Mouse (Mus musculus): ENCODE data around the gene 2410004B18Rik. TPM values are rescaled to one million over a fixed set of nuclear protein-coding genes. Genes with fewer than 3 reads are reported as not detected.
"Not testable (repeated sequence)": the region's sequence is repeated elsewhere in the genome, so short reads cannot be mapped to it uniquely, and the experiment has no call there.

2410004B18Rik gene
- polyA plus RNA-seq, 1 experiment: 13.6 TPM

GRCm38 (mm10) chr3:145912512-145912911 lies 25.3 kb upstream of the 2410004B18Rik start:
- WGBS: 84% methylated on average over 7 of the region's 7 CpGs
- Histone ChIP-seq H3K4me1 (ENCODE audit: control insufficient read depth, insufficient read depth, low read length) (no peaks in the 10 kb centered on the region), H3K4me3 (replicated peaks; ENCODE audit: extremely low read depth, low read depth, low read length) (no peak overlapping the region)
- no peak for DNase-seq
- TF ChIP-seq POLR2A (IDR thresholded peaks at IDR 0.05; ENCODE audit: borderline replicate concordance, extremely low read depth, low read depth, low read length) (no peak), CTCF (IDR thresholded peaks at IDR 0.05; ENCODE audit: insufficient read depth, low read length) (no peak)

- TF ChIP-seq POLR2A (IDR thresholded peaks at IDR 0.05; ENCODE audit: borderline replicate concordance, extremely low read depth, low read depth, low read length): no peak
- DNase-seq: no peak
- Histone ChIP-seq H3K4me3 (replicated peaks; ENCODE audit: extremely low read depth, low read depth, low read length) (no peak overlapping the region), H3K4me1 (ENCODE audit: control insufficient read depth, insufficient read depth, low read length) (no peaks in the 10 kb centered on the region)
- WGBS: 61% methylated on average over 6 of the region's 6 CpGs
Measured at GRCm38 (mm10) chr3:145913263-145913662, 24.6 kb upstream of the 2410004B18Rik start.

DNA sequence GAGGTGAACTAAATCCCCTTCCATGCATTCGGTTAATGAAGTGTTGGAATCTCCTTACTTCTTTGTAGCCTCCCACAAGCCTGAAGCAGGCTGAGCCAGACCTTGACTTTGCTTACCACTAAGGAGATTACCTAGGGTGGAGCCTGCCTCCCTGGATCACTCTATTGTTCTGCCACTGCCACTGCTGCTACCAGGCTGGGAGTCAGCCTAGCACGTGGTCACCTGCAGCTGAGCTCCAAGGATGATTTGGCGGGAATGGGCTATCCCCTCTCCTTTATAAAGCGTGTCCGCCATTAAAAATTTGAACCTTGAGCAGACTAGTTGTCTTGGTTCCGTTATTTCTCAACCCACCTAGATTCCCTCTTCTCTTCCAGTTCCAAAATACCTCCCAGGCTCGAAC lies 23.9 kb upstream of the 2410004B18Rik start:
- 78% methylated on average over 7 of the region's 7 CpGs for WGBS
- not testable (repeated sequence) for DNase-seq; H3K4me3 ChIP-seq (replicated peaks; ENCODE audit: extremely low read depth, low read depth, low read length); H3K4me1 ChIP-seq (ENCODE audit: control insufficient read depth, insufficient read depth, low read length)

DNA sequence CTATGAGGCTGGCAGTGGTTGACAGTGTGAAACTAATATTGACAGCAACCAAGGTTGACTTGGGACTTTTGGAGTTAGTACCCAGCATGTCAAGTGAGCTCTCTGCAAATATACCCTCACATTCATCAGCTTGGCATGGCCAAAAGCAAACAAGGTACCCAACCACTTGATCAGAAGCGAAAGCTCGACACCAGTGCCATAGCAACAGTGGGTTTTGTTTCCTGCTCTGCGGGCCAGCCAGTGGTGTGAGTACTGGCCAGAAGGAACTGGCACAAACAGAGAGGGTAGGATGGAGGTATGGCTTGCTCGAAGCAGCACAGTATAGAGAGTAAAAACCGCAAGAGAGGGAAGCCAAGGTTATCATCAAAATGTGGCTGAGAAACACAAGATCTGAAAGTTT lies 21.4 kb upstream of the 2410004B18Rik start:
- no peak for TF ChIP-seq CTCF (IDR thresholded peaks at IDR 0.05; ENCODE audit: insufficient read depth, low read length)
- TF ChIP-seq POLR2A (IDR thresholded peaks at IDR 0.05; ENCODE audit: borderline replicate concordance, extremely low read depth, low read depth, low read length): no peak
- DNase-seq: no peak
- Histone ChIP-seq H3K4me3 (replicated peaks; ENCODE audit: extremely low read depth, low read depth, low read length) (no peak overlapping the region), H3K4me1 (ENCODE audit: control insufficient read depth, insufficient read depth, low read length) (no peaks in the 10 kb centered on the region)
- 69% methylated on average over 5 of the region's 5 CpGs for whole genome bisulfite sequencing

- no peak for DNase-seq
- H3K4me1 ChIP-seq (ENCODE audit: control insufficient read depth, insufficient read depth, low read length): no peaks in the 10 kb centered on the region
- WGBS: 76% methylated on average over 4 of the region's 4 CpGs
- TF ChIP-seq POLR2A (IDR thresholded peaks at IDR 0.05; ENCODE audit: borderline replicate concordance, extremely low read depth, low read depth, low read length) (no peak), CTCF (IDR thresholded peaks at IDR 0.05; ENCODE audit: insufficient read depth, low read length) (no peak)
- H3K4me3 ChIP-seq (replicated peaks; ENCODE audit: extremely low read depth, low read depth, low read length): no peak overlapping the region
Measured at GRCm38 (mm10) chr3:145916826-145917225, 21.0 kb upstream of the 2410004B18Rik start.

GRCm38 (mm10) chr3:145922019-145922854 lies 15.6 kb upstream of the 2410004B18Rik start, which contains the start of gene Bcl10:
Gene Bcl10 (plus strand): TSS chr3:145922804.
- DNase-seq: no peak
- H3K4me1 ChIP-seq (ENCODE audit: control insufficient read depth, insufficient read depth, low read length): peaks cover 10% of the 10 kb centered on the region
- 48% methylated on average over 11 of the region's 11 CpGs for WGBS
- peak within 1 kb of the TSS; percentile 70 for H3K4me3 ChIP-seq (replicated peaks; ENCODE audit: extremely low read depth, low read depth, low read length)
- TF ChIP-seq POLR2A (IDR thresholded peaks at IDR 0.05; ENCODE audit: borderline replicate concordance, extremely low read depth, low read depth, low read length) (no peak), CTCF (IDR thresholded peaks at IDR 0.05; ENCODE audit: insufficient read depth, low read length) (no peak)

DNA sequence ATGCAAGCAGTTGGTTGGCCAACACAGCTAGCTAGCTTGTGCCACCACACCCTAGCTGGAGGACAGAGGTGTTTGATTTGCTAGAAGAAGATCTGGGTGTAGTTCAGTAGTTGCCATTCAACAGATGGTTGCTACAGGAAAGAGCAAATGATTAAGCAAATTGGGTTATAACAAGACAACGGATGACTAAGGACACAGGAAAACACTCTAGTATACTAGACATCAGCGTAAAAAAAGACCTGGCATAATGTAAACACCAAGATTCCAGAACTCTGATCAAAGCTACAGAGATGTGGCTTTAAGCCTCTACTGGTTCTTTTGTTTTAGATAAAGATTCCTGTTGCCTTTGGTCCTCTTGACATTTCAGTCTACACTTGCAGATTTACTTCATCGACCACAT lies 14.8 kb upstream of the 2410004B18Rik start:
- no peak overlapping the region for H3K4me3 ChIP-seq (replicated peaks; ENCODE audit: extremely low read depth, low read depth, low read length)
- no peak for DNase-seq
- H3K4me1 ChIP-seq (ENCODE audit: control insufficient read depth, insufficient read depth, low read length): peaks cover 10% of the 10 kb centered on the region
- 32% methylated on average over 3 of the region's 3 CpGs for WGBS
- no peak for TF ChIP-seq POLR2A (IDR thresholded peaks at IDR 0.05; ENCODE audit: borderline replicate concordance, extremely low read depth, low read depth, low read length)
- no peak for TF ChIP-seq CTCF (IDR thresholded peaks at IDR 0.05; ENCODE audit: insufficient read depth, low read length)

GRCm38 (mm10) chr3:145923874-145924577 lies 13.8 kb upstream of the 2410004B18Rik start:
- WGBS: under 1% methylated on average over 57 of the region's 58 CpGs
- DNase-seq: peak; percentile 98
- Histone ChIP-seq H3K4me1 (ENCODE audit: control insufficient read depth, insufficient read depth, low read length) (peaks cover 10% of the 10 kb centered on the region), H3K4me3 (replicated peaks; ENCODE audit: extremely low read depth, low read depth, low read length) (peak overlapping the region; percentile 84)
- TF ChIP-seq POLR2A (IDR thresholded peaks at IDR 0.05; ENCODE audit: borderline replicate concordance, extremely low read depth, low read depth, low read length) (peak; percentile 94; the same call in 1 of the 2 replicates), CTCF (IDR thresholded peaks at IDR 0.05; ENCODE audit: insufficient read depth, low read length) (no peak)

DNA sequence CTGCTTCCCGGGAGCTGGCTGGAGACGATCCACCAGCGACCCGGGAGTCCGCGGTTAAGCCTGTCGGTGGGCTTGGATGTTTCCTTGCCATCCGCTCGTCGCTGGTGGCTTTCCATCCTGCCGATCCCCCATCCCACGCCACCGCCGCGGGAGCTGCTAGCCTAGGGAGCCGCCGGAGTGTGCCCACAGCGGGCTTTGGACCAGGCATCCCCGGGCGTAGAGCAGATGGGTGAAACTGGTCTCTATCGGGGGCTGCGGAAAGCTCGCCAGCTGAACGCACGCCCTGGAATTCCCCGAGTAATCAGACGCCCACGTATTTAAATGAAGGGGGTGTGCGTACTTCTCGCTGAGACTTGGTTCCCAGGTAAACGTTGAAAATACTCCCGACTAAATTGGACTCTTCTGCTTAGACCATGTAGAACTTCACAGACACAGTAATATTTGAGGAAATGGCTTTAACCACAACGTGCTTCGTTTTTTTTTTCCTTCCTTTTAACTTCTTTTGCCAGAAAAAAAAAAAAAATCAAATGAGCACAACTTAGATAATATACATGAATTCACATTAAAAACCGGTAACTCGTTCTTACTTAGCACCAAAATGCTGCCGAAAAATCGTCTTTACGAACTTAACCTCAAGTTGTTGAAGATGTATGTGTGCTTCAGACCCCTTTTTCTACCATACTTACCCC lies 13.0 kb upstream of the 2410004B18Rik start:
- peak overlapping the region; percentile 84 for H3K4me3 ChIP-seq (replicated peaks; ENCODE audit: extremely low read depth, low read depth, low read length)
- H3K4me1 ChIP-seq (ENCODE audit: control insufficient read depth, insufficient read depth, low read length): peaks cover 10% of the 10 kb centered on the region
- peak; percentile 43; the same call in 1 of the 2 replicates for TF ChIP-seq POLR2A (IDR thresholded peaks at IDR 0.05; ENCODE audit: borderline replicate concordance, extremely low read depth, low read depth, low read length)
- TF ChIP-seq CTCF (IDR thresholded peaks at IDR 0.05; ENCODE audit: insufficient read depth, low read length): no peak
- peak; percentile 59 for DNase-seq
- WGBS: 2% methylated on average over 39 of the region's 39 CpGs

All from lung, adult 2 months (tissue).